Mouse (Mus musculus) myocyte (in vitro differentiated cells): ENCODE measurements around the gene Gm21987. TPM values are rescaled to one million over a fixed set of nuclear protein-coding genes. Genes with fewer than 3 reads are reported as not detected.

Source experiments
- H3K27me3 ChIP-seq: one replicate; pipeline ENCODE4 v1.6.1; 2011; ENCODE audit not compliant: control insufficient read depth, insufficient read depth, insufficient read length
- H3K36me3 ChIP-seq: one replicate; pipeline ENCODE4 v1.6.1; 2011; ENCODE audit not compliant: control insufficient read depth, insufficient read depth
- H3K4me2 ChIP-seq: one replicate; pipeline ENCODE4 v1.6.1; 2011; ENCODE audit warnings: low read depth, control low read depth
- H3K4me3 ChIP-seq: one replicate; pipeline ENCODE4 v1.5.1; 2011; ENCODE audit warnings: mild to moderate bottlenecking, control low read depth, moderate library complexity
- H3K79me2 ChIP-seq: one replicate; pipeline ENCODE4 v1.6.1; 2011; ENCODE audit not compliant: control insufficient read depth, insufficient read depth
- H3ac ChIP-seq: one replicate; pipeline ENCODE4 v1.6.1; 2011; ENCODE audit not compliant: control insufficient read depth, insufficient read length
- CEBPB ChIP-seq: IDR thresholded peaks from 2 replicates; pipeline ENCODE4 v1.6.1; 2011; ENCODE audit warnings: mild to moderate bottlenecking, moderate library complexity; ENCODE audit not compliant: poor library complexity, insufficient read depth, severe bottlenecking
- E2F4 ChIP-seq: IDR thresholded peaks from one replicate; pipeline ENCODE4 v1.6.1; 2011; ENCODE audit warnings: mild to moderate bottlenecking, control low read depth, moderate library complexity; ENCODE audit not compliant: insufficient read depth
- MAX ChIP-seq: IDR thresholded peaks from one replicate; pipeline ENCODE4 v1.6.1; 2011; ENCODE audit warnings: low read depth, mild to moderate bottlenecking, control low read depth
- MYOD1 ChIP-seq, 3 experiments: IDR thresholded peaks; one replicate each; pipeline ENCODE4 v1.6.1; 2011; ENCODE audit warnings: control low read depth in 2 of 3, low read depth in 2 of 3, mild to moderate bottlenecking in 2 of 3, moderate library complexity in 1 of 3; ENCODE audit not compliant: insufficient read length in 2 of 3, control insufficient read depth in 1 of 3
- MYOG ChIP-seq, 3 experiments: IDR thresholded peaks; one replicate each; pipeline ENCODE4 v1.6.1; 2011; ENCODE audit warnings: control low read depth in 2 of 3, low read depth in 2 of 3, mild to moderate bottlenecking in 2 of 3; ENCODE audit not compliant: insufficient read length in 2 of 3, control insufficient read depth in 1 of 3, insufficient read depth in 1 of 3
- POLR2A ChIP-seq: IDR thresholded peaks from one replicate; pipeline ENCODE4 v1.6.1; 2011; ENCODE audit warnings: low read depth, mild to moderate bottlenecking, control low read depth, moderate library complexity; ENCODE audit not compliant: insufficient read length
- POLR2AphosphoS2 ChIP-seq: IDR thresholded peaks from one replicate; pipeline ENCODE4 v1.6.1; 2011; ENCODE audit warnings: low read depth, control low read depth; ENCODE audit not compliant: insufficient read length
- REST ChIP-seq: IDR thresholded peaks from one replicate; pipeline ENCODE4 v1.6.1; 2011; ENCODE audit warnings: mild to moderate bottlenecking, control low read depth, moderate library complexity; ENCODE audit not compliant: insufficient read depth, insufficient read length
- SRF ChIP-seq: IDR thresholded peaks from one replicate; pipeline ENCODE4 v1.6.1; 2011; ENCODE audit warnings: low read depth; ENCODE audit not compliant: control insufficient read depth, insufficient read length
- TCF12 ChIP-seq: IDR thresholded peaks from one replicate; pipeline ENCODE4 v1.6.1; 2011; ENCODE audit warnings: mild to moderate bottlenecking, control low read depth; ENCODE audit not compliant: poor library complexity, insufficient read depth, severe bottlenecking
- TCF3 ChIP-seq: IDR thresholded peaks from one replicate; pipeline ENCODE4 v1.6.1; 2011; ENCODE audit warnings: low read depth, control low read depth; ENCODE audit not compliant: insufficient read length
- USF1 ChIP-seq: IDR thresholded peaks from one replicate; pipeline ENCODE4 v1.6.1; 2011; ENCODE audit warnings: low read depth, mild to moderate bottlenecking, control low read depth, moderate library complexity
- polyA plus RNA-seq: library from polyadenylated mRNA; unstranded; fragments of >200 nt; fragmentation: generic; extraction: Trizol; gene quantifications from one replicate; pipeline ENCODE4 v1.2.1, GENCODE M21; 2012; ENCODE audit warnings: missing spikeins

Gene Gm21987
- polyA plus RNA-seq, 1 experiment: 0.16 TPM

GRCm38 (mm10) chr16:38354185-38354913, 7.5 kb downstream of the Gm21987 start:
- TF ChIP-seq MAX: no peak
- no peak for TF ChIP-seq CEBPB
- no peak for TF ChIP-seq MYOD1 (IDR thresholded peaks at IDR 0.05; ENCODE audit: control insufficient read depth in 1 of 3, insufficient read length in 2 of 3, low read depth in 2 of 3)
- TF ChIP-seq USF1: no peak
- TF ChIP-seq TCF12: no peak
- TF ChIP-seq E2F4: no peak
- no peak for TF ChIP-seq TCF3
- no peak for TF ChIP-seq POLR2A
- TF ChIP-seq POLR2AphosphoS2: no peak
- TF ChIP-seq SRF: no peak
- TF ChIP-seq MYOG (IDR thresholded peaks at IDR 0.05; ENCODE audit: control insufficient read depth in 1 of 3, insufficient read depth in 1 of 3, insufficient read length in 2 of 3, low read depth in 2 of 3): no peak
- no peak for TF ChIP-seq REST
- Histone ChIP-seq H3ac (no peak overlapping the region), H3K36me3 (peaks cover 28% of the 10 kb centered on the region), H3K4me3 (no peak overlapping the region), H3K79me2 (no peaks in the 10 kb centered on the region), H3K27me3 (no peaks in the 10 kb centered on the region), H3K4me2 (no peak overlapping the region)

- Histone ChIP-seq H3K4me3 (no peak overlapping the region), H3K79me2 (no peaks in the 10 kb centered on the region), H3K27me3 (no peaks in the 10 kb centered on the region), H3K4me2 (no peak overlapping the region), H3K36me3 (peaks cover 12% of the 10 kb centered on the region), H3ac (no peak overlapping the region)
- no peak for TF ChIP-seq POLR2A
- TF ChIP-seq E2F4: no peak
- TF ChIP-seq TCF3: no peak
- no peak for TF ChIP-seq CEBPB
- no peak for TF ChIP-seq MYOD1 (IDR thresholded peaks at IDR 0.05; ENCODE audit: control insufficient read depth in 1 of 3, insufficient read length in 2 of 3, low read depth in 2 of 3)
- TF ChIP-seq MAX: no peak
- no peak for TF ChIP-seq USF1
- no peak for TF ChIP-seq POLR2AphosphoS2
- TF ChIP-seq TCF12: no peak
- no peak for TF ChIP-seq REST
- TF ChIP-seq MYOG (IDR thresholded peaks at IDR 0.05; ENCODE audit: control insufficient read depth in 1 of 3, insufficient read depth in 1 of 3, insufficient read length in 2 of 3, low read depth in 2 of 3): no peak
- no peak for TF ChIP-seq SRF
These were observed 11.5 kb downstream of the Gm21987 start for GRCm38 (mm10) chr16:38358256-38358812.

GRCm38 (mm10) chr16:38359241-38359640, 12.4 kb downstream of the Gm21987 start:
- Histone ChIP-seq H3K36me3 (peaks cover 9% of the 10 kb centered on the region), H3K79me2 (no peaks in the 10 kb centered on the region), H3K4me2 (no peak overlapping the region), H3ac (no peak overlapping the region), H3K27me3 (no peaks in the 10 kb centered on the region), H3K4me3 (no peak overlapping the region)
- TF ChIP-seq REST (no peak), E2F4 (no peak), SRF (no peak), USF1 (no peak), POLR2AphosphoS2 (no peak), MAX (no peak), MYOG (IDR thresholded peaks at IDR 0.05; ENCODE audit: control insufficient read depth in 1 of 3, insufficient read depth in 1 of 3, insufficient read length in 2 of 3, low read depth in 2 of 3) (no peak), POLR2A (no peak), MYOD1 (IDR thresholded peaks at IDR 0.05; ENCODE audit: control insufficient read depth in 1 of 3, insufficient read length in 2 of 3, low read depth in 2 of 3) (no peak), TCF3 (no peak), TCF12 (no peak), CEBPB (no peak)

GRCm38 (mm10) chr16:38359857-38360256, 13.0 kb downstream of the Gm21987 start:
- no peaks in the 10 kb centered on the region for H3K27me3 ChIP-seq
- no peak overlapping the region for H3ac ChIP-seq
- H3K36me3 ChIP-seq: peaks cover 3% of the 10 kb centered on the region
- H3K4me2 ChIP-seq: peak overlapping the region; percentile 39
- H3K79me2 ChIP-seq: no peaks in the 10 kb centered on the region
- TF ChIP-seq SRF (no peak), E2F4 (no peak), POLR2AphosphoS2 (no peak)
- H3K4me3 ChIP-seq: no peak overlapping the region
